Mouse (Mus musculus) layer of hippocampus, postnatal 25 days (tissue): ENCODE data around the gene 1700042G07Rik. TPM values are rescaled to one million over a fixed set of nuclear protein-coding genes. Genes with fewer than 3 reads are reported as not detected.

ENCODE experiments used
- DNase-seq, 2 experiments: peaks; one replicate each; pipeline ENCODE4 v3.0.0; 2022; ENCODE audit warnings: mixed read lengths in 2 of 2, low spot score in 1 of 2; ENCODE audit errors: extremely low spot score in 1 of 2
- total RNA-seq, 2 experiments: library from RNA; stranded (reverse); gene quantifications; 2 replicates each; pipeline ENCODE4 v1.2.3; 2021

The 1700042G07Rik gene
- not detected for total RNA-seq

GRCm38 (mm10) chr4:116173072-116173471 is at the start of gene 1700042G07Rik, which contains the start of gene Gm49337:
Gene 1700042G07Rik, plus strand, starts transcription at chr4:116173372.
Gene Gm49337, plus strand, starts transcription at chr4:116173384.
- no peak for DNase-seq

DNA sequence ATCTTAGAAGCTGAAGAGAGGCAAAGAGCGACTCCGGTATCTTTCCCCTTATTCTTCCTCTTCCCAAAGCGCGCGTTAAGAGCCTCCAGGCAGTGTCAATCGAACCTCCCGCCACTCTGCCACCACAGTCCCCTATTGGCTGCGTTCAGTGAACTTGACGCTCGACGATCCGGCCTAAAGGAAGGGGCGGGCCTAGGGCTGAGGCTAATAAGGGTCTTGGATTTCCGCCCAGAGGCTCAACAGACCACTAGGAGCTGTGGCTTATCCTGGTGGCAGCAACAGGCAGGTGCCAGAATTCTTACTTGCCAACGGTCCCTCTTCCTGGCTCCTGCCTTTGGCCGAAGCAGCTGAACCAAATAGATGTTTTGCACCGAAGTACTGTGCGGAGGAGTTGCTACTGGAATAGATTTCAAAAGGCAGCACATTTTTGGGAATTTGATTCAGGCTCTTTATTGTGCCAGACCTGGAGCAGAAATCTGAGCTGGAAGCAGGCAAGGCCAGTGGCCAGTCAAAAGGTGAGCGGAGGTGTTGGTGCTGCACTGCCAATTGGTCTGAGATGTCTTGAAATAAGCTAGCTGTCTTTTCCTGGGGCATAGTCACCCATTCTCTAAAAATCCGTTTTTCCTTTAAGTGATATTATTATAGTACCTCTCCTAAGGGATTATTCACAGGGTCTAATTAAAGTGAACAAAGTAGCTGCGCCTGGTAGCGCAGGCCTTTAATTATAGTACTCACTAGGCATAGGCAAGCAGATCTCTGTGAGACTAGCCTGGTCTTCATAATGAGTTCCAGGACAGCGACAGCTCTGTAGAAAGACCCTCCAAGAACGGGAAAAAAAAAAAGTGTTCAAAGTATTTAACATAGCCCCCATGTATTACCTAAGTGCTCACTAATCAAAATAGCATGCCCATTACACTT is 49.3 kb upstream of the 1700042G07Rik start, which contains the start of the genes Rad54l and Pomgnt1:
Gene Rad54l (minus strand): TSS at position 89 of the 918 bp plus-strand sequence.
Gene Pomgnt1 (plus strand): TSS at position 239 of the 918 bp plus-strand sequence.
- DNase-seq, result peak; percentile 47 to 67

- DNase-seq, result no peak
These were observed 47.3 kb upstream of the 1700042G07Rik start for GRCm38 (mm10) chr4:116125803-116126386.

GRCm38 (mm10) chr4:116127956-116128355 is 45.2 kb upstream of the 1700042G07Rik start:
- no peak for DNase-seq

DNA sequence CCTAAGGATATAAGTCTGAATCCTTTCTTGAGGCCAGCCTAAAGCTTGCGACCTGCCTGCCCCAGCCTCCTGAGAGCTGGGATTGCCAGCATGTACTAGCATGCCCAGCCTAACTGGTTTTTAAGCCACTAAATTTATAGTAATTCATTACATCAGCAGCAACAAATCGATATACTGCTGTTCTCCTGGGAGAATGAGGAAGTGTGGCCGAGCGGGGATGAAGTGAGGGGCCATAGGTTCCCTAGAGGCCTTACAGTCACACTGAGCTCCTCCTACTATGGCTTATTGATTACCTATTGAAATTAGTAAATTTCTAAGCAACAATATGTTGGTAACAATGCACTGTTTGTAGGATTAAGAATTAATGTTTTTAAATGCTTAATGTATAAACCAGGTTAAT is 40.0 kb upstream of the 1700042G07Rik start:
- DNase-seq, result no peak

- no peak for DNase-seq
These were observed 38.2 kb upstream of the 1700042G07Rik start for GRCm38 (mm10) chr4:116134990-116135389.

GRCm38 (mm10) chr4:116137421-116137996 is 35.7 kb upstream of the 1700042G07Rik start:
- DNase-seq, result no peak

DNA sequence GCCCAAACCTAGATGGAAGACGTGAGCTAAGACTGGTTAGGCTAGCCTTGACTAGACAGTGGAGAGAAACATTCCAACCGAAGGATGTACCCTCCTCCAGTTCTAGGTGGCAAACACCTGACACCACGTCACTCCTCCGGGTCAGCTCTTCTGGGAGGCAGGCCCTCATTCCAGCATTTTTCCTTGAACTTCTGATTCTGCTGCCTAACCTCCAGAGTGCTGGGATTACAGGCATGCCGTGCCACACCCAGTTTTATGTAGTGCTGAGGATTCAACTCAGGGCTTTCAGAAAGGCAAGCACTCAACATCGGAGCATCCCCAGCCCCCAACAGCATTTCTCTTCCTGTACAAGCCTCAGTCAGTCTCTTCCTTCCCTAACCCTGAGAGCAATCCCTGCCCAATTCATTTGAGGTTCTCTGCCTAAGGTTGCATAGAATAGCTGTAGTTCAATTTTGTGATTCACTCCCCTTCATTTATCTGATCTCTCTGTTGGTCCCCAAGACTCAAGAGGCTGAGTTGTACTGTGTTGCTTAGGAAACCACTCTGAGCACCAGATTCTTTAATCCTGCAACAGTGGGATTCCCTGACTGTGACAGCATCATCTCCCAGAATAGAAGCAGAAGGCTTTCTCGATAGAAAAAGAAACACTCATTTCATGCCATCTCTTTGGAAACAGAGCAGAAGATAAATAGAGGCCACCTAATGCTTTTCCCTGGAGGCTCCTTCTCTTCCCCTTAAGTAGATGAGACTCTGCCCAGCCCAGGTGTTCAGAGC is 32.2 kb upstream of the 1700042G07Rik start:
- DNase-seq, result no peak

DNA sequence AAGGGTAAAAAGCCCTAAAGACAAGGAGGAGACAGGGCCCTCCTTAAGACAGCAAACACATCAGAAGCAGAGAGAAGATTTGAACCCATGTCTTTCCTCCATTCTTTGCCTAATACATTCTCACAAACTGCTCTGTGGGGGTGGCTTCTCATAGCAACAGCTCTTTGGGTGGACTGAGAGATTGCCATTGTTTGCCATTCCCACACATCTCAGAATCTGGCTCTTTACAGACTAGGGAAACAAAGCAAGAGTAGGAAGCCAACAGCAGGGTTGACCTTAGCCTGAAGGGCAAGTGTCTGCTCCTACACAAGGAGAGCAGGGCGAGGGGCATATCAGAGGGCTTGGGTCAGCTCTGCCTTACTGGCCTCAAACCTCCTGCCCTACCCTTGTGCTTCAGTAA is 31.4 kb upstream of the 1700042G07Rik start:
- no peak for DNase-seq

DNA sequence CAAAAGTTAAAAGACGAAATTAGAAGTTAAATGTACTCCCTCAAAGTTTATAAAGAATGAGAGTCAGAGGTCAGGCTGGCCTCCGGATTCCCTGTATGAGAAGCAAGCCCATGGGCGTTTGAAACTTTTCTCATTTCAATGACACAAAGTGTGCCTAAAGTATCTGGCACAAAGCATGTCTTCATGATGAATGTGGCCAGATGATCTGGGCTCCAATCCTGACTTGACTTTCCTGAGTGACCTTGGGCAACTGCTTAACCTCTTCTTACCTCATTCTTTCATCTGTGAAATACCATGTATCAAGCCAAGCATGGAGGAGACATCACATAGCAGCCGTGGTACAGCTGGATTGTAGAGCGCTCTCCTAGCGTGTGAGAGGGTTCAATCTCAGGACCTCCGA is 30.9 kb upstream of the 1700042G07Rik start:
- no peak for DNase-seq

- no peak for DNase-seq
These were observed 29.8 kb upstream of the 1700042G07Rik start for GRCm38 (mm10) chr4:116143317-116143811.

- peak; percentile 71 to 76 for DNase-seq
These were observed 29.1 kb upstream of the 1700042G07Rik start for GRCm38 (mm10) chr4:116143891-116144717.

GRCm38 (mm10) chr4:116149812-116150155 is 23.4 kb upstream of the 1700042G07Rik start:
- no peak for DNase-seq

GRCm38 (mm10) chr4:116150156-116150861 is 22.9 kb upstream of the 1700042G07Rik start:
- peak; percentile 49 to 51 for DNase-seq

DNA sequence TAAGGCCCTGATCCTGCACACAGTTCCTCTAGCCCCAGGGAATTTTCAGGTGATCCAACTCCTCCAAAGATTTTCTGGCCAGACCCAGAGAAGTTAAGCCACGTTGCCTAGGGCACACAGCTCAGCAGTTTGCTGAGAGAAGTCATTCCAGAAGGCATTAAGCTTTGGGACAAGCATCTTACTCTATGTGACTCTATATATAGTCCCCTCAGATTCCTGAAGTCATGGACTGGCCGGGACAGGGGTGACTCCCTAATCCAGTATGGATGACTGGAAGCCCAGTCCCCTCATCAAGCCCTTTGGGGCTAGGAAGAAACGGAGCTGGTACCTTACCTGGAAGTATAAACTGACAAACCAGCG is 22.3 kb upstream of the 1700042G07Rik start:
- DNase-seq, result no peak

GRCm38 (mm10) chr4:116151238-116151637 is 21.9 kb upstream of the 1700042G07Rik start, which contains the start of gene Lurap1:
Gene Lurap1, minus strand, starts transcription at chr4:116151338.
- no peak for DNase-seq

DNA sequence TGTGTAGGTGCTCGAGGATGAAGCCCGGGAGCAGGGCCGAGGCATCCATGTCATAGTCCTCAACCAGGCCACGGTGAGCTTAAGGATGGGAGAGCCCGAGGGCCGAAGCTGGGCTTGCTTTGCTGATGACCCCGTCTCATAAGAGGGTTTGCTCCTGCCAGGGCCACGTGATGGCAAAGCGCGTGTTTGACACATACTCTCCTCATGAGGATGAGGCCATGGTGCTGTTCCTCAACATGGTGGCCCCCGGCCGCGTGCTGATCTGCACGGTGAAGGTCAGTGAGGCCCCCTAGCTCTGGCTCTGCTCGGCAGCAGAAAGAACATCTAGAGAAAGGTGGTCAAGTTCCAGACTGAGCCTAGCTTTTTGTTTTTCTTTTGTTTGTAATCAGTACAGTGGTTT is 20.5 kb upstream of the 1700042G07Rik start:
- DNase-seq, result no peak

DNA sequence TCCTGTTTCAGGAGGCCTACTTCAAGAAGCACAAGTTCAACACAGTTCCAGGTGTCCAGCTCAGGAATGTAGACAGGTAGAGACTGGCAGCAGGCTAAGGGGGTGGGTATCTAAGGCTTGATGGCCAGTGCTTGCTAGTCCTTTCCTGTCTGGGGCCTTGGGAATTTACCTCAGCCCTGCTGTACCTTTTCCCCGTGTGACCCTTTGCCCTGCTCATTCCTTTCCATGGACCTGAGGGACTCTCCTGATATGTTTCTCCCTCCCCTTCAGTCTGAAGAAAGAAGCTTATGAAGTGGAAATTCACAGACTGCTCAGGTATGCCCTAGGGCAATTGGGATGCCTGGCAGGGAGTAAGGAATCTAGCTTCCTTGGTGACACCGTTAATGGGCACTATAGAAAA is 15.3 kb upstream of the 1700042G07Rik start:
- DNase-seq, result no peak

GRCm38 (mm10) chr4:116159912-116160311 is 13.3 kb upstream of the 1700042G07Rik start:
- DNase-seq, result no peak
